ENCODE assay signal across 13 mouse cellular contexts in the genomic region with DNA sequence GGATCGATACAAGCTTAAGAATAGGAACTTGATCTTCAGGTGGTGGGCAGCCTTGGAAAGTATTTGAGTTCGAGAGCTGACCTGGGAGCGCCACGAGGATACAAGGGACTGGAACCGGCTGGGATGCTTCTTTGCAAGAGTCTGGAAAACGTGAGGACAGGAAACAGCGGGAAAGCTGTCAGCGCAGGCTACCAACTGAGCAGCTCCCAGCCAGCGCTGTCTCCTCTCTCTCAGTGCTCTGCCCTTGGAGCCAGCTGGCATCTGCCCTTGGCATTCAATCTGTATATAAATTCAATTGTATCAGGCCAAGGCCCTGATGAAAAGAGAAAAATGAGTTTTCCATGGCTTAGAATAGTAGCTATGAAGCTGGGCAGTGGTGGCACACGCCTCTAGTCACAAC. TPM values are rescaled to one million over a fixed set of nuclear protein-coding genes. Genes with fewer than 3 reads are reported as not detected.
DNase-seq lines count a peak whose midpoint lies in the region; ATAC-seq and TF ChIP-seq lines count a peak whose summit lies in the region.
"Had no signal": no experiment of that assay in that cellular context is flagged by ENCODE, and none has a peak within 500 bp of the region (broad histone marks: within the 10 kb centered on the region; RNA-seq: fewer than 3 reads in every experiment).

No protein-coding gene starts in this region.

- no peaks in the 10 kb centered on the region for H3K27me3 ChIP-seq in forebrain, embryonic 13.5 days
- no peaks in the 10 kb centered on the region for H3K27me3 ChIP-seq in forebrain, embryonic 11.5 days (ENCODE audit: control insufficient read depth, insufficient read depth, low read length)
- no peaks in the 10 kb centered on the region for H3K27me3 ChIP-seq in E14TG2a.4 (ENCODE audit: insufficient read depth, low read length)

- no peaks in the 10 kb centered on the region for H3K4me1 ChIP-seq in forebrain, embryonic 13.5 days
- no peaks in the 10 kb centered on the region for H3K4me1 ChIP-seq in forebrain, embryonic 11.5 days (replicated peaks; ENCODE audit: control insufficient read depth, insufficient read depth, low read length)
- H3K4me1 ChIP-seq in E14TG2a.4 (replicated peaks; ENCODE audit: low read depth, low read length) = peaks cover 48% of the 10 kb centered on the region

- no peak for ATAC-seq in forebrain, embryonic 13.5 days
- ATAC-seq in forebrain, embryonic 11.5 days (replicated peaks; ENCODE audit: low FRiP score) = no peak

- H3K27ac ChIP-seq in forebrain, embryonic 13.5 days = no peak overlapping the region
- no peak overlapping the region for H3K27ac ChIP-seq in forebrain, embryonic 11.5 days (ENCODE audit: low read depth, low read length)
- H3K27ac ChIP-seq: macrophage had no signal

- H3K4me3 ChIP-seq in forebrain, embryonic 13.5 days = no peak overlapping the region
- H3K4me3 ChIP-seq in forebrain, embryonic 11.5 days (ENCODE audit: low read depth, low read length) = no peak overlapping the region
- peak overlapping the region; percentile 37 for H3K4me3 ChIP-seq in E14TG2a.4 (replicated peaks; ENCODE audit: low read length)

- H3K9me3 ChIP-seq in forebrain, embryonic 13.5 days (replicated peaks) = no peaks in the 10 kb centered on the region
- no peaks in the 10 kb centered on the region for H3K9me3 ChIP-seq in forebrain, embryonic 11.5 days (ENCODE audit: control insufficient read depth, low read length)
- H3K9me3 ChIP-seq in E14TG2a.4 (ENCODE audit: low read length) = 0 out of 2 replicates have a peak, but pooled peaks cover 5% of the 10 kb centered on the region

- DNase-seq in forebrain, embryonic 11.5 days (ENCODE audit: low spot score) = no peak
- peak; percentile 56 for DNase-seq in layer of hippocampus, adult 9-11 months
- no peak for DNase-seq in layer of hippocampus, adult 8-10 months (ENCODE audit: low spot score in 2 of 2)
- peak; percentile 81 for DNase-seq in adrenal gland, postnatal 10 days
- DNase-seq in embryo, embryonic 11 days = no peak
- no peak for DNase-seq in left cerebral cortex, adult 8-10 months (ENCODE audit: low spot score in 2 of 2)
- DNase-seq: kidney, adult 2 months; thymus, adult 18-20 months had no signal

- H3K4me2 ChIP-seq in forebrain, embryonic 13.5 days = no peak overlapping the region
- H3K4me2 ChIP-seq in forebrain, embryonic 11.5 days (ENCODE audit: low read depth, low read length, severe bottlenecking) = no peak overlapping the region; the same call in 1 of the 2 replicates
- H3K4me2 ChIP-seq: liver, embryonic 11.5 days had no signal

- WGBS in forebrain, embryonic 13.5 days = 66% methylated on average over 10 of the region's 10 CpGs
- WGBS in forebrain, embryonic 11.5 days = 68% methylated on average over 10 of the region's 10 CpGs

- TF ChIP-seq CTCF in E14TG2a.4 (conservative IDR thresholded peaks at IDR 0.05; ENCODE audit: low read length) = no peak

- H3K9ac ChIP-seq in forebrain, embryonic 13.5 days = 0 out of 2 replicates have a peak overlapping the region, but pooled peaks have one; percentile 27
- no peak overlapping the region for H3K9ac ChIP-seq in forebrain, embryonic 11.5 days (ENCODE audit: low read length)

- H3K36me3 ChIP-seq in forebrain, embryonic 13.5 days (ENCODE audit: poor library complexity, severe bottlenecking) = no peaks in the 10 kb centered on the region
- no peaks in the 10 kb centered on the region for H3K36me3 ChIP-seq in forebrain, embryonic 11.5 days (ENCODE audit: control insufficient read depth, insufficient read depth, low read length)
- no peaks in the 10 kb centered on the region for H3K36me3 ChIP-seq in E14TG2a.4 (ENCODE audit: insufficient read depth, low read length)

RNA-seq across cellular contexts. Expression of a gene that starts 12.9 kb away (rescaled TPM):
- 599 and 621 TPM in 2 replicates for polyA plus RNA-seq in forebrain, embryonic 13.5 days (2015; fragmentation: Nextera tagmentation; extraction: Ambion mirVana)
- polyA plus RNA-seq in forebrain, embryonic 11.5 days (2014; fragmentation: Nextera tagmentation; extraction: Ambion mirVana) = 550 and 552 TPM in 2 replicates
- 100 to 1,000 TPM; 342 to 372 (median 351) TPM for total RNA-seq in layer of hippocampus, adult 8-10 months (2022)
- total RNA-seq in adrenal gland, postnatal 10 days (2021) = 1,000 to 10,000 TPM; 1,230 to 1,238 TPM
- 100 to 1,000 TPM; 312 to 352 (median 336) TPM for total RNA-seq in left cerebral cortex, adult 8-10 months (2022)

RNA-seq across cellular contexts. Expression of a gene that starts 13.3 kb away (rescaled TPM):
- 83.1 and 84.4 TPM in 2 replicates for polyA plus RNA-seq in forebrain, embryonic 13.5 days (2015; fragmentation: Nextera tagmentation; extraction: Ambion mirVana)
- polyA plus RNA-seq in forebrain, embryonic 11.5 days (2014; fragmentation: Nextera tagmentation; extraction: Ambion mirVana) = 70.9 and 76.4 TPM in 2 replicates
- 10 to 100 TPM; 30.9 to 38.1 (median 34.9) TPM for total RNA-seq in layer of hippocampus, adult 8-10 months (2022)
- 10 to 100 TPM; 33.4 to 36.0 TPM for total RNA-seq in adrenal gland, postnatal 10 days (2021)
- total RNA-seq in left cerebral cortex, adult 8-10 months (2022) = 10 to 100 TPM; 22.7 to 38.8 (median 27.7) TPM

RNA-seq across cellular contexts. Expression of a gene that starts 53.7 kb away (rescaled TPM):
- 25.2 and 27.3 TPM in 2 replicates for polyA plus RNA-seq in forebrain, embryonic 13.5 days (2015; fragmentation: Nextera tagmentation; extraction: Ambion mirVana)
- polyA plus RNA-seq in forebrain, embryonic 11.5 days (2014; fragmentation: Nextera tagmentation; extraction: Ambion mirVana) = 36.7 and 39.2 TPM in 2 replicates
- 10 to 100 TPM; 23.2 to 28.2 (median 24.6) TPM for total RNA-seq in layer of hippocampus, adult 8-10 months (2022)
- total RNA-seq in adrenal gland, postnatal 10 days (2021) = 10 to 100 TPM; 26.7 to 27.6 TPM
- 10 to 100 TPM; 16.3 to 20.8 (median 18.2) TPM for total RNA-seq in left cerebral cortex, adult 8-10 months (2022)

RNA-seq across cellular contexts. Expression of a gene that starts 55.4 kb away (rescaled TPM):
- polyA plus RNA-seq in forebrain, embryonic 13.5 days (2015; fragmentation: Nextera tagmentation; extraction: Ambion mirVana) = 0.59 and 0.87 TPM in 2 replicates
- polyA plus RNA-seq in forebrain, embryonic 11.5 days (2014; fragmentation: Nextera tagmentation; extraction: Ambion mirVana) = 0.57 and 0.79 TPM in 2 replicates
- total RNA-seq in layer of hippocampus, adult 8-10 months (2022) = 100 to 1,000 TPM; 253 to 297 (median 281) TPM
- total RNA-seq in adrenal gland, postnatal 10 days (2021) = under 1 TPM in 1 of 2 experiments, not detected in 1; 0.18 TPM
- total RNA-seq in left cerebral cortex, adult 8-10 months (2022) = 10 to 100 TPM; 23.9 to 30.2 (median 24.9) TPM
- total RNA-seq: granulocyte monocyte progenitor cell, adult 5-6 weeks had no signal
- polyA plus RNA-seq: kidney, adult 2 months had no signal

Comparison
In these comparisons a context has a peak if more than half of its experiments do, and no peak if none do; other contexts are left out.
1. DNase-seq: peak in layer of hippocampus, adult 9-11 months (single experiment) and adrenal gland, postnatal 10 days (single experiment); none in forebrain, embryonic 11.5 days (single experiment), layer of hippocampus, adult 8-10 months (0 of 2), embryo, embryonic 11 days (single experiment) and left cerebral cortex, adult 8-10 months (0 of 2).